Mouse (Mus musculus): ENCODE measurements around the gene Sh3bp2.

- no peak for TF ChIP-seq POLR2A (IDR thresholded peaks at IDR 0.05; ENCODE audit: extremely low read depth, insufficient read depth, low read length)
- TF ChIP-seq CTCF (IDR thresholded peaks at IDR 0.05; ENCODE audit: extremely low read depth, insufficient read depth, low read length): no peak
Measured at GRCm38 (mm10) chr5:34530687-34531086, 5.0 kb downstream of the Sh3bp2 start.
